Mouse (Mus musculus) heart, adult 2 months (tissue): ENCODE data around the gene Tmem8.

Source experiments
- CTCF ChIP-seq: fragments of 200-600 bp; IDR thresholded peaks from 2 replicates; pipeline ENCODE4 v1.8.1; 2022; ENCODE audit warnings: antibody characterized with exemption, mild to moderate bottlenecking, moderate library complexity
- EP300 ChIP-seq: fragments of 200-500 bp; IDR thresholded peaks from 2 replicates; pipeline ENCODE4 v1.6.1; 2011; ENCODE audit warnings: low read depth, low read length, control low read depth; ENCODE audit not compliant: insufficient read depth
- POLR2A ChIP-seq: fragments of 200-500 bp; IDR thresholded peaks from 2 replicates; pipeline ENCODE4 v1.6.1; 2011; ENCODE audit warnings: mild to moderate bottlenecking, low read depth, low read length, control low read depth; ENCODE audit not compliant: insufficient read depth

GRCm38 (mm10) chr17:26087059-26087564 lies 26.0 kb upstream of the Tmem8 start:
- TF ChIP-seq CTCF, result no peak
- TF ChIP-seq POLR2A, result no peak
- TF ChIP-seq EP300, result no peak
